Mouse (Mus musculus): Measurements from ENCODE around the gene Spryd3. TPM values are rescaled to one million over a fixed set of nuclear protein-coding genes. Genes with fewer than 3 reads are reported as not detected.

Spryd3 gene
- total and polyA plus RNA-seq, 3 experiments: 29.3 to 35.4 TPM; not detected in 1

- Histone ChIP-seq H3K27ac (ENCODE audit: control insufficient read depth, low read depth, low read length) (no peak overlapping the region), H3K4me3 (ENCODE audit: control insufficient read depth in 1 of 2, insufficient read depth in 1 of 2, low read depth in 2 of 2, low read length in 2 of 2) (no peak overlapping the region), H3K4me1 (ENCODE audit: control insufficient read depth in 1 of 2, insufficient read depth in 2 of 2, low read length in 2 of 2) (peaks cover 17 to 18% of the 10 kb centered on the region in 2 experiments), H3K36me3 (ENCODE audit: control insufficient read depth in 1 of 2, insufficient read depth in 2 of 2, low read length in 2 of 2) (peaks cover 0 to 5% of the 10 kb centered on the region in 2 experiments; a peak in 2 of 4 replicates), H3K9me3 (replicated peaks; ENCODE audit: insufficient read depth, low read length) (no peaks in the 10 kb centered on the region), H3K9ac (ENCODE audit: control insufficient read depth, low read depth, low read length, poor library complexity, severe bottlenecking) (no peak overlapping the region), H3K79me2 (ENCODE audit: control insufficient read depth, insufficient read depth, low read length, poor library complexity) (no peaks in the 10 kb centered on the region), H3K27me3 (ENCODE audit: control insufficient read depth in 1 of 2, insufficient read depth in 2 of 2, low read length in 2 of 2) (no peaks in the 10 kb centered on the region)
- no peak for TF ChIP-seq RAD21 (IDR thresholded peaks at IDR 0.05; ENCODE audit: low read depth, low read length)
- no peak for TF ChIP-seq UBTF (IDR thresholded peaks at IDR 0.05; ENCODE audit: borderline replicate concordance, insufficient read depth, low read depth, low read length)
- TF ChIP-seq RCOR1 (IDR thresholded peaks at IDR 0.05; ENCODE audit: low read depth, low read length): no peak
- DNase-seq (ENCODE audit: low read depth, low spot score): no peak
These were observed 24.6 kb downstream of the Spryd3 start for GRCm38 (mm10) chr15:102111495-102111829.

DNA sequence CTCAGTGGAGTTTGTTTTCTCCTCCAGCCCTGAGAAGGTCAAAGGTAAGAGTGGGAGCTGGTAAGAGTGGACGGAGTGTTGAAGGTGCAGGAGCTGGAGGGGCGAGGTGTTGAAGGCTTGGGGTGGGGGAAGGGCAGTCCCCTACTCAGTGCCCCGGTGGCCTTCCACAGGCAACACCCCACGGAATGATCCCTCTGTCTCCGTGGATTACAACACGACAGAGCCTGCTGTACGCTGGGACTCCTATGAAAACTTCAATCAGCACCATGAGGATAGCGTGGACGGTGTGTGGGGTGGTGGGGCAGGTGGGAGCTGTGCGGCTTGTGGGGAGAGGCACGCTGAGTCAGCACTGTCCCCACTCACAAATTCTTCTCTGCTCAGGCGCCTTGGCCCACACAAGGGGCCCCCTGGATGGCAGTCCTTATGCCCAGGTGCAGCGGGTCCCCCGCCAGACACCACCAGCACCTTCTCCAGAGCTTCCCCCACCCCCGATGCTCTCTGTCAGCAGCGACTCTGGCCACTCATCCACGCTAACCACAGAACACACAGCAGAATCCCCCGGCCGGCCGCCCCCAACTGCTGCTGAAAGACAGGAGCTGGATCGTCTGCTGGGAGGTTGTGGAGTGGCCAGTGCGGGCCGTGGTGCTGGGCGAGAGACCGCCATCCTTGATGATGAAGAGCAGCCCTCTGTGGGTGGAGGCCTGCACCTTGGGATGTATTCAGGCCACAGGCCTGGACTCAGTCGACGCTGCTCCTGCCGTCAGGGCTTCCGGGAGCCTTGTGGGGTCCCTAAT is 25.1 kb downstream of the Spryd3 start:
- TF ChIP-seq E2F4 (IDR thresholded peaks at IDR 0.05; ENCODE audit: borderline replicate concordance, low read depth, low read length) (no peak), MAFK (IDR thresholded peaks at IDR 0.05; ENCODE audit: borderline replicate concordance, low read depth, low read length) (0 out of 2 replicates have a peak, but pooled peaks have one; percentile 40)
- Histone ChIP-seq H3K4me1 (ENCODE audit: control insufficient read depth in 1 of 2, insufficient read depth in 2 of 2, low read length in 2 of 2) (peaks cover 18 to 19% of the 10 kb centered on the region in 2 experiments), H3K36me3 (ENCODE audit: control insufficient read depth in 1 of 2, insufficient read depth in 2 of 2, low read length in 2 of 2) (peaks cover 0 to 5% of the 10 kb centered on the region in 2 experiments; a peak in 2 of 4 replicates), H3K79me2 (ENCODE audit: control insufficient read depth, insufficient read depth, low read length, poor library complexity) (no peaks in the 10 kb centered on the region), H3K9ac (ENCODE audit: control insufficient read depth, low read depth, low read length, poor library complexity, severe bottlenecking) (no peak overlapping the region), H3K27ac (ENCODE audit: control insufficient read depth, low read depth, low read length) (no peak overlapping the region), H3K27me3 (ENCODE audit: control insufficient read depth in 1 of 2, insufficient read depth in 2 of 2, low read length in 2 of 2) (no peaks in the 10 kb centered on the region), H3K9me3 (replicated peaks; ENCODE audit: insufficient read depth, low read length) (no peaks in the 10 kb centered on the region), H3K4me3 (ENCODE audit: control insufficient read depth in 1 of 2, insufficient read depth in 1 of 2, low read depth in 2 of 2, low read length in 2 of 2) (no peak overlapping the region)
- no peak for DNase-seq (ENCODE audit: low read depth, low spot score)

DNA sequence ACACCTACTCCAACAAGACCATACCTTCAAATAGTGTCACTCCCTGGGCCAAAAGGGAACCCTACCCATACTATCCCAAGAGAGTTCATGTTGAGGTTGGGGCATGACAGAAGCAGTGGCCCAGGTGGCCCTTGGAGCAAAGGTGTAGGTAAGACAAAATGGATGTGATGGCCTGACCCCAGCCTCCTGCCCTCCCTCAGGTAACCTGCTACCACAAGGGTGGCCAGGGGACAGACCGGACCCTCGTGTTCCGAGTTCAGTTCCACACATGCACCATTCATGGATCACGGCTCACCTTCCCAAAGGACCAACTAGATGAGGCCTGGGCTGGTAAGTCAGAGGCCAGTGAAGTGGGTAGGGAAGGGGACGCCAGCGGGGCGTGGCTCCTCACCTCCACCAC is 25.8 kb downstream of the Spryd3 start:
- Histone ChIP-seq H3K4me3 (ENCODE audit: control insufficient read depth in 1 of 2, insufficient read depth in 1 of 2, low read depth in 2 of 2, low read length in 2 of 2) (no peak overlapping the region), H3K36me3 (ENCODE audit: control insufficient read depth in 1 of 2, insufficient read depth in 2 of 2, low read length in 2 of 2) (peaks cover 0 to 5% of the 10 kb centered on the region in 2 experiments; a peak in 2 of 4 replicates), H3K27ac (ENCODE audit: control insufficient read depth, low read depth, low read length) (no peak overlapping the region), H3K27me3 (ENCODE audit: control insufficient read depth in 1 of 2, insufficient read depth in 2 of 2, low read length in 2 of 2) (no peaks in the 10 kb centered on the region), H3K9me3 (replicated peaks; ENCODE audit: insufficient read depth, low read length) (no peaks in the 10 kb centered on the region), H3K4me1 (ENCODE audit: control insufficient read depth in 1 of 2, insufficient read depth in 2 of 2, low read length in 2 of 2) (peaks cover 18 to 19% of the 10 kb centered on the region in 2 experiments), H3K79me2 (ENCODE audit: control insufficient read depth, insufficient read depth, low read length, poor library complexity) (no peaks in the 10 kb centered on the region), H3K9ac (ENCODE audit: control insufficient read depth, low read depth, low read length, poor library complexity, severe bottlenecking) (no peak overlapping the region)
- no peak for DNase-seq (ENCODE audit: low read depth, low spot score)
- TF ChIP-seq MXI1 (IDR thresholded peaks at IDR 0.05; ENCODE audit: low read depth, low read length): no peak
- no peak for TF ChIP-seq UBTF (IDR thresholded peaks at IDR 0.05; ENCODE audit: borderline replicate concordance, insufficient read depth, low read depth, low read length)
- no peak for TF ChIP-seq ETS1 (IDR thresholded peaks at IDR 0.05; ENCODE audit: low read depth, low read length)
- no peak for TF ChIP-seq CHD2 (IDR thresholded peaks at IDR 0.05; ENCODE audit: low read length)
- TF ChIP-seq TBP (IDR thresholded peaks at IDR 0.05; ENCODE audit: low read depth, low read length): no peak
